Comparison of ENCODE assay signal across 9 mouse cellular contexts in the genomic region with DNA sequence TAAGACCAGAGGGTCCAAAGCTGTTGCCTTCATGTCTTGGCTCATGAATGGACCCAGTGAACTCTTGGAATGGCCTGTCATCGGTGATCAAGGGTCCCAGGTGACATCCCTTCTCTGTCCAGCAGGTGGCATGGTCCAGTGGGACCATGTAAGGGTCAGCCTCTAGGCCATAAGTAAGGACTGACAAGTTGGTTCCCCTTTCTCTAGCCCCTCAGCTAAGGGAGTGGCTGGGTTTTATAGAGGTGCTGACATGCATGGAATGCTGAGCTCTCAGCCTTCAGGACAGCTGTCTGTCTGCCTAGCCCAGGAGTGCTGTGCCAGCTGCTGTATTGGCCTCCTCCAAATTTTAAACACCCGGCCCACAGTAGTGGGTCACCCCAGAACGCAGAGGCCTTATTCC. TPM values are rescaled to one million over a fixed set of nuclear protein-coding genes. Genes with fewer than 3 reads are reported as not detected.
DNase-seq lines count a peak whose midpoint lies in the region; ATAC-seq and TF ChIP-seq lines count a peak whose summit lies in the region.
"Had no signal": no experiment of that assay in that cellular context is flagged by ENCODE, and none has a peak within 500 bp of the region (broad histone marks: within the 10 kb centered on the region; RNA-seq: fewer than 3 reads in every experiment).

No protein-coding gene starts in this region.

- H3K4me3 ChIP-seq in liver, embryonic 11.5 days (ENCODE audit: low read depth, low read length): no peak overlapping the region
- H3K4me3 ChIP-seq: hindbrain, embryonic 15.5 days had no signal

- H3K4me2 ChIP-seq in liver, embryonic 11.5 days: no peak overlapping the region
- H3K4me2 ChIP-seq: hindbrain, embryonic 15.5 days had no signal

- no peak overlapping the region for H3K27ac ChIP-seq in liver, embryonic 11.5 days (ENCODE audit: low read depth, low read length)
- H3K27ac ChIP-seq: hindbrain, embryonic 15.5 days had no signal

- no peak for TF ChIP-seq POLR2A in brain, embryonic 14.5 days (IDR thresholded peaks at IDR 0.05; ENCODE audit: borderline replicate concordance, extremely low read depth, insufficient read depth, insufficient read length, poor library complexity, severe bottlenecking)

- H3K36me3 ChIP-seq in liver, embryonic 11.5 days (ENCODE audit: control insufficient read depth, insufficient read depth, low read length): no peaks in the 10 kb centered on the region
- H3K36me3 ChIP-seq: hindbrain, embryonic 15.5 days had no signal

- ATAC-seq in liver, embryonic 11.5 days (replicated peaks; ENCODE audit: low FRiP score): no peak

- H3K9me3 ChIP-seq in liver, embryonic 11.5 days (ENCODE audit: control insufficient read depth, low read length): no peaks in the 10 kb centered on the region
- H3K9me3 ChIP-seq: hindbrain, embryonic 15.5 days had no signal

- H3K9ac ChIP-seq in liver, embryonic 11.5 days (ENCODE audit: low read depth, low read length): no peak overlapping the region
- H3K9ac ChIP-seq: hindbrain, embryonic 15.5 days had no signal

- TF ChIP-seq CTCF in brain, embryonic 14.5 days (IDR thresholded peaks at IDR 0.05; ENCODE audit: borderline replicate concordance, extremely low read depth, insufficient read depth, insufficient read length): peak; percentile 61; the same call in 1 of the 2 replicates

- WGBS in liver, embryonic 11.5 days: 68% methylated on average over 3 of the region's 3 CpGs

- peaks cover 8% of the 10 kb centered on the region for H3K4me1 ChIP-seq in liver, embryonic 11.5 days (replicated peaks; ENCODE audit: control insufficient read depth, insufficient read depth, low read length)

- H3K27me3 ChIP-seq in liver, embryonic 11.5 days (replicated peaks; ENCODE audit: control insufficient read depth, insufficient read depth, low read length): peaks cover 11% of the 10 kb centered on the region; the same call in 1 of the 2 replicates
- H3K27me3 ChIP-seq: hindbrain, embryonic 15.5 days had no signal

- peak; percentile 33 to 81 for DNase-seq in adrenal gland, adult (ENCODE audit: inconsistent age in 2 of 2, low spot score in 1 of 2)
- DNase-seq in adrenal gland, adult 8-10 months: no peak
- DNase-seq in liver: peak; percentile 28
- DNase-seq in liver, embryonic 11.5 days (ENCODE audit: low spot score): no peak
- DNase-seq in brain, embryonic 14.5 days (ENCODE audit: low read depth): no peak
- DNase-seq in heart, postnatal 4 days: peak; percentile 77
- peak; percentile 73 for DNase-seq in lung, postnatal 14 days
- DNase-seq in layer of hippocampus, postnatal 14 days (ENCODE audit: low spot score in 2 of 2): no peak

RNA-seq across cellular contexts. Expression of a gene that starts 3.5 kb away (rescaled TPM):
- under 1 TPM in 1 of 4 experiments, not detected in 3; 0.20 TPM for total RNA-seq in adrenal gland, adult 8-10 months (2022)
- 0.12 and 0.13 TPM in 2 replicates for polyA plus RNA-seq in liver, embryonic 11.5 days (2014; fragmentation: Nextera tagmentation; extraction: Ambion mirVana)
- polyA plus RNA-seq in brain, embryonic 14.5 days (2012; rRNA removed): 0.26 and 0.73 TPM in 2 replicates
- total RNA-seq in heart, postnatal 4 days (2021): not detected
- total RNA-seq in layer of hippocampus, postnatal 14 days (2021): 1 to 10 TPM; 1.1 to 1.4 TPM

RNA-seq across cellular contexts. Expression of a gene that starts 3.7 kb away (rescaled TPM):
- total RNA-seq in adrenal gland, adult 8-10 months (2022): 10 to 100 TPM; 14.3 to 24.8 (median 19.3) TPM
- polyA plus RNA-seq in liver, embryonic 11.5 days (2014; fragmentation: Nextera tagmentation; extraction: Ambion mirVana): 1.8 and 3.5 TPM in 2 replicates
- polyA plus RNA-seq in brain, embryonic 14.5 days (2012; rRNA removed): 12.1 and 14.3 TPM in 2 replicates
- 10 to 100 TPM; 10.6 to 11.4 TPM for total RNA-seq in heart, postnatal 4 days (2021)
- 10 to 100 TPM; 12.7 to 14.7 TPM for total RNA-seq in layer of hippocampus, postnatal 14 days (2021)

RNA-seq across cellular contexts. Expression of a gene that starts 47.7 kb away (rescaled TPM):
- total RNA-seq in adrenal gland, adult 8-10 months (2022): 1 to 10 TPM in 2 of 4 experiments, under 1 TPM in 2; 0.87 to 1.2 (median 1.0) TPM
- polyA plus RNA-seq in liver, embryonic 11.5 days (2014; fragmentation: Nextera tagmentation; extraction: Ambion mirVana): 0.51 and 0.64 TPM in 2 replicates
- 7.2 and 8.2 TPM in 2 replicates for polyA plus RNA-seq in brain, embryonic 14.5 days (2012; rRNA removed)
- under 1 TPM; 0.18 to 0.24 TPM for total RNA-seq in heart, postnatal 4 days (2021)
- total RNA-seq in layer of hippocampus, postnatal 14 days (2021): 10 to 100 TPM; 46.3 to 46.7 TPM

Comparison
In these comparisons a context has a peak if more than half of its experiments do, and no peak if none do; other contexts are left out.
1. DNase-seq: peak in adrenal gland, adult (2 of 2), liver (single experiment), heart, postnatal 4 days (single experiment) and lung, postnatal 14 days (single experiment); none in adrenal gland, adult 8-10 months (single experiment), liver, embryonic 11.5 days (single experiment), brain, embryonic 14.5 days (single experiment) and layer of hippocampus, postnatal 14 days (0 of 2).
2. RNA of a gene that starts 47.7 kb away (total RNA-seq): 46.3 to 46.7 TPM in layer of hippocampus, postnatal 14 days; 0.87 to 1.2 TPM in adrenal gland, adult 8-10 months and 0.18 to 0.24 TPM in heart, postnatal 4 days; every median in the first group is over 10 times any median in the second.